Mouse (Mus musculus): ENCODE results near the gene Rph3a. TPM values are rescaled to one million over a fixed set of nuclear protein-coding genes. Genes with fewer than 3 reads are reported as not detected.
A peak's percentile ranks its signal among the peaks of the same experiment; 100 is the strongest.
"Not testable (repeated sequence)": the region's sequence is repeated elsewhere in the genome, so short reads cannot be mapped to it uniquely, and the experiment has no call there.

Rph3a gene
- total RNA-seq, 2 experiments from 2014 or later = 3.3 to 3.6 TPM

- no peak for DNase-seq (ENCODE audit: low spot score in 2 of 2)
Measured at GRCm38 (mm10) chr5:120976138-120976537, 33.8 kb downstream of the Rph3a start.

- DNase-seq (ENCODE audit: low spot score in 2 of 2) = no peak
Measured at GRCm38 (mm10) chr5:120974522-120974921, 35.4 kb downstream of the Rph3a start.

GRCm38 (mm10) chr5:120972278-120972677 is 37.6 kb downstream of the Rph3a start:
- DNase-seq (ENCODE audit: low spot score in 2 of 2) = no peak

- DNase-seq (ENCODE audit: low spot score in 2 of 2) = no peak
Measured at GRCm38 (mm10) chr5:120971326-120971725, 38.6 kb downstream of the Rph3a start.

- no peak for DNase-seq (ENCODE audit: low spot score in 2 of 2)
Measured at GRCm38 (mm10) chr5:120969703-120970102, 40.2 kb downstream of the Rph3a start.

- no peak for DNase-seq (ENCODE audit: low spot score in 2 of 2)
Measured at GRCm38 (mm10) chr5:120968799-120969198, 41.1 kb downstream of the Rph3a start.

GRCm38 (mm10) chr5:120968134-120968532 is 41.8 kb downstream of the Rph3a start:
- DNase-seq (ENCODE audit: low spot score in 2 of 2) = no peak

- no peak for DNase-seq (ENCODE audit: low spot score in 2 of 2)
Measured at GRCm38 (mm10) chr5:120967355-120968133, 42.3 kb downstream of the Rph3a start.

- DNase-seq (ENCODE audit: low spot score in 2 of 2) = no peak
Measured at GRCm38 (mm10) chr5:120966894-120967293, 43.0 kb downstream of the Rph3a start.

- DNase-seq (ENCODE audit: low spot score in 2 of 2) = no peak
Measured at GRCm38 (mm10) chr5:120966156-120966555, 43.7 kb downstream of the Rph3a start.

- DNase-seq (ENCODE audit: low spot score in 2 of 2) = no peak
Measured at GRCm38 (mm10) chr5:120961004-120961403, 48.9 kb downstream of the Rph3a start.

GRCm38 (mm10) chr5:120953974-120954373 is 55.9 kb downstream of the Rph3a start:
- DNase-seq (ENCODE audit: low spot score in 2 of 2) = peak; percentile 33 to 36

GRCm38 (mm10) chr5:120952242-120952770 is 57.6 kb downstream of the Rph3a start:
- no peak for DNase-seq (ENCODE audit: low spot score in 2 of 2)

GRCm38 (mm10) chr5:120942076-120942475 is 67.8 kb downstream of the Rph3a start:
- no peak for DNase-seq (ENCODE audit: low spot score in 2 of 2)

GRCm38 (mm10) chr5:120938586-120938985 is 71.3 kb downstream of the Rph3a start:
- no peak for DNase-seq (ENCODE audit: low spot score in 2 of 2)

GRCm38 (mm10) chr5:120937841-120938240 is 72.1 kb downstream of the Rph3a start:
- DNase-seq (ENCODE audit: low spot score in 2 of 2) = peak; percentile 26 to 31

GRCm38 (mm10) chr5:120933966-120934365 is 75.9 kb downstream of the Rph3a start:
- DNase-seq (ENCODE audit: low spot score in 2 of 2) = no peak

- DNase-seq (ENCODE audit: low spot score in 2 of 2) = no peak
Measured at GRCm38 (mm10) chr5:120927036-120927435, 82.9 kb downstream of the Rph3a start.

GRCm38 (mm10) chr5:120926311-120926710 is 83.6 kb downstream of the Rph3a start:
- not testable (repeated sequence) for DNase-seq (ENCODE audit: low spot score in 2 of 2)

- DNase-seq (ENCODE audit: low spot score in 2 of 2) = not testable (repeated sequence)
Measured at GRCm38 (mm10) chr5:120924520-120924919, 85.4 kb downstream of the Rph3a start.

GRCm38 (mm10) chr5:120923969-120924368 is 85.9 kb downstream of the Rph3a start:
- DNase-seq (ENCODE audit: low spot score in 2 of 2) = no peak

GRCm38 (mm10) chr5:120920296-120920695 is 89.6 kb downstream of the Rph3a start:
- no peak for DNase-seq (ENCODE audit: low spot score in 2 of 2)

Data from adrenal gland, adult 18-20 months (tissue).